Mouse (Mus musculus) liver, embryonic 12.5 days (tissue): ENCODE measurements around the gene Tvp23a. TPM values are rescaled to one million over a fixed set of nuclear protein-coding genes. Genes with fewer than 3 reads are reported as not detected.

Experiments
- ATAC-seq: fragments of 200-750 bp; cut with Nextera tagmentation; 2 replicates; pipeline ENCODE4 v1.8.0; 2017; ENCODE audit warnings: moderate number of reproducible peaks, mild to moderate bottlenecking, moderate library complexity
- H3K27ac ChIP-seq: fragments of 300-500 bp; sonication (generic); 2 replicates; pipeline ENCODE4 v1.5.1; 2016; ENCODE audit warnings: mild to moderate bottlenecking
- H3K27me3 ChIP-seq: fragments of 300-500 bp; sonication (generic); replicated peaks from 2 replicates; pipeline ENCODE4 v1.6.1; 2016; ENCODE audit warnings: mild to moderate bottlenecking, moderate library complexity
- H3K36me3 ChIP-seq: fragments of 300-500 bp; sonication (generic); 2 replicates; pipeline ENCODE4 v1.6.1; 2016; ENCODE audit warnings: mild to moderate bottlenecking, moderate library complexity
- H3K4me1 ChIP-seq: fragments of 300-500 bp; sonication (generic); 2 replicates; pipeline ENCODE4 v1.6.1; 2016
- H3K4me2 ChIP-seq: fragments of 300-500 bp; sonication (generic); 2 replicates; pipeline ENCODE4 v1.6.1; 2016; ENCODE audit warnings: mild to moderate bottlenecking, moderate library complexity
- H3K4me3 ChIP-seq: fragments of 300-500 bp; sonication (generic); 2 replicates; pipeline ENCODE4 v1.5.1; 2016; ENCODE audit warnings: mild to moderate bottlenecking, moderate library complexity
- H3K9ac ChIP-seq: fragments of 300-500 bp; sonication (generic); 2 replicates; pipeline ENCODE4 v1.6.1; 2016; ENCODE audit warnings: mild to moderate bottlenecking, moderate library complexity
- H3K9me3 ChIP-seq: fragments of 300-500 bp; sonication (generic); replicated peaks from 2 replicates; pipeline ENCODE4 v1.6.1; 2016; ENCODE audit warnings: mild to moderate bottlenecking, moderate library complexity
- WGBS: fragments of 180-500 bp; shearing (Covaris S2); methylation state at CpG from one replicate; pipeline ENCODE4 v1.1.7; 2016; ENCODE audit not compliant: insufficient replicate concordance; 5-methylcytosine and 5-hydroxymethylcytosine counted together
- polyA plus RNA-seq: library from polyadenylated mRNA; unstranded; fragments of >200 nt; fragmentation: Nextera tagmentation; extraction: Ambion mirVana; gene quantifications from 2 replicates; pipeline ENCODE4 v1.2.1, GENCODE M21; 2016

The Tvp23a gene
- polyA plus RNA-seq, 1 experiment from 2014 or later, result 1.7 TPM

DNA sequence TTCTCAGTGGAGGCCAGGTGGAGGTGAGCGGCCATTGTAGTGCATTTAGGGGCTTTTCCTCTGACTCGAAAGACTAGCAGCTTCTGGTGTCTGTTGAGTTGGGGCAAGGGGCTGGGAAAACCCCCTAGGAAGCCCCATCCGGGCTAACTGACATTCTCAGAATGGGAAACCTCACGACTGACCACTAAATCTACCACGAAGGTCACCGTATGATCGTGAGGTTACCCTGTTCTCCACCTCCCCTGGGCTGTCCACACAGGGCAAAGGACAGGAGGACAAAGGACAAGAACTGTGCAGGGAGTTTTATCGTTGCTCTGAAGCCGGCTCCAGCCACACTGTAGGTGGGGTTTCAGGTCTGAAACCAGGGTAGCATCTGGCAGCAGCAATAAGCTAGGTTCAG is 1.8 kb upstream of the Tvp23a start:
- ATAC-seq, result peak; percentile 53
- H3K9me3 ChIP-seq, result no peaks in the 10 kb centered on the region
- no peak overlapping the region for H3K4me2 ChIP-seq
- no peaks in the 10 kb centered on the region for H3K36me3 ChIP-seq
- H3K9ac ChIP-seq, result no peak overlapping the region
- no peaks in the 10 kb centered on the region for H3K27me3 ChIP-seq
- 39% methylated on average over 9 of the region's 9 CpGs for WGBS
- H3K27ac ChIP-seq, result no peak overlapping the region
- H3K4me3 ChIP-seq, result no peak overlapping the region
- no peaks in the 10 kb centered on the region for H3K4me1 ChIP-seq

DNA sequence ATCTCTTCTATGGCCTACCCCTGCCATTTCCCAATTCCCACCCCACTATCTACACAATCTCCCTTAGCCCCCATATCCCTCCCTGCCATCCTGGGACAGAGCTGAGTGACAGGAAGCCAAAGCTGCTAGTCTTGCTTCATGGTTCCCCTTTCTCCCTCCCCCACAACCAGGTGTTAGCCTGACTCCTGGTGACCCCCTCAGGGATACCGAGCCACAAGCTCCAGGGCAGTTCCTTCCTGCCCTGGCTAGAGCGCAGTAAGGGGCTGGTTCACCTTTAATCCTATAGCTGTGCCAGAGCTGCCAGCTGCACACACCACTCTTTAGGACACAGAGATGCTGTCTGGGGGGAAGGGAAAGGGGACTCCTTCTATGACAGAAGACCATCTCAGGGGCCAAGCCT is 619 bp upstream of the Tvp23a start:
- Histone ChIP-seq H3K4me3 (no peak overlapping the region), H3K27me3 (no peaks in the 10 kb centered on the region), H3K36me3 (no peaks in the 10 kb centered on the region), H3K27ac (no peak overlapping the region), H3K4me1 (no peaks in the 10 kb centered on the region), H3K9ac (no peak overlapping the region), H3K9me3 (no peaks in the 10 kb centered on the region), H3K4me2 (peak overlapping the region; percentile 41)
- no peak; the same call in 1 of the 2 replicates for ATAC-seq
- 28% methylated on average over 2 of the region's 2 CpGs for WGBS

DNA sequence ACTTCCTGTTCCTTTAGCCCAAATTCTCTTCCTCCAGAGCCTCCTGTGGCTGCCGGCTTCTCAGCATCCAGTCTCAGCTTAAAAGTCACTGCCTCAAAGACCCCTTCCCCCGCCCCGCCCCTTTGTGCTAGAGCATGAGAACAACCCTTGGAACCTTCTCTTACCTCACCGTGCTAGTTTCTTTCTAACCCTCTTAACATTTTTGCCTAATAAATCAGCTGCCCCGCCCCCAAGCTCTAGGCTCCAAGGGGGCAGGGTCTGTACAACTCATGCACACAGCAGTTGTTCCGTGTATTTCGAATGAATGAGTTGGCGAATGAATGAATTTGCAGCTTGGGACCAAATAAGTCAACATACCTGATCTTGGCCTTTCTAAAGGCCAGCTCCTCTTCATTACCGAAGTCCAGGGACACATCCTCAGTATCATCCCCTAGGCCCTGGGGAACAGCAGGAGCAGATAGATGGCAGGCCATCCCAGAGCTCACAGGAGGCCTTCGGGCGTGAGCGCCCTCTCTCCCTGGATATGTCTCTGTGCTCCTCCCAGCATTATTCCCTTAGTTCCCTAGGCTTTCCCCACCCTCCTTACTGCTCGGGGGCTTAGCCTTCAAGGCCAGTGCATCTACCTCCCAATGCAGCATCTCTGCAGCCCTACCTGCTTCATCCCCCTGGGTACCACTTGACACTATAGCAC is 444 bp downstream of the Tvp23a start:
- Histone ChIP-seq H3K27ac (no peak overlapping the region), H3K27me3 (no peaks in the 10 kb centered on the region), H3K4me3 (peak overlapping the region; percentile 28), H3K9me3 (no peaks in the 10 kb centered on the region), H3K36me3 (no peaks in the 10 kb centered on the region), H3K4me1 (no peaks in the 10 kb centered on the region), H3K9ac (no peak overlapping the region), H3K4me2 (peak overlapping the region; percentile 41)
- 44% methylated on average over 13 of the region's 13 CpGs for WGBS
- ATAC-seq, result no peak

DNA sequence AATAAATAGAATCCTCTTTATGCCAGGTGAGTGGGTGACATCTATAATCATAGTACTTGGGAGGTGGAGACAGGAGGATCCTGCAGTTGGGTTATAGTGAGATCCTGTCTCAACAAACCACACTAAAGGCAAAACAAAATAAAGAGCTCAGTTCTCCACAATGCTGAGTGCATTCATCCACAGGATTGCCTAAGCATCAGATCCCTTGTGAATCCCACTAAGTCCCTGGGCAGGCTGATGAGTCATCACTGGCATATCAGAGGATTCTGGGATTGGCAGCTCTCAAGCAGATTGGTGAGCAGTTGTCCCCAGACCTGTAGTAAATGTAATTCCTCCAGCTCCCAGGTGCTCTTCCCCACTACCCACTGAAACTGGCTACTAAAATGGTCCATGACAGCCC is 3.4 kb downstream of the Tvp23a start:
- ATAC-seq, result no peak
- Histone ChIP-seq H3K4me2 (no peak overlapping the region), H3K9me3 (no peaks in the 10 kb centered on the region), H3K4me1 (no peaks in the 10 kb centered on the region), H3K4me3 (no peak overlapping the region), H3K27me3 (no peaks in the 10 kb centered on the region), H3K27ac (no peak overlapping the region), H3K36me3 (no peaks in the 10 kb centered on the region), H3K9ac (no peak overlapping the region)

DNA sequence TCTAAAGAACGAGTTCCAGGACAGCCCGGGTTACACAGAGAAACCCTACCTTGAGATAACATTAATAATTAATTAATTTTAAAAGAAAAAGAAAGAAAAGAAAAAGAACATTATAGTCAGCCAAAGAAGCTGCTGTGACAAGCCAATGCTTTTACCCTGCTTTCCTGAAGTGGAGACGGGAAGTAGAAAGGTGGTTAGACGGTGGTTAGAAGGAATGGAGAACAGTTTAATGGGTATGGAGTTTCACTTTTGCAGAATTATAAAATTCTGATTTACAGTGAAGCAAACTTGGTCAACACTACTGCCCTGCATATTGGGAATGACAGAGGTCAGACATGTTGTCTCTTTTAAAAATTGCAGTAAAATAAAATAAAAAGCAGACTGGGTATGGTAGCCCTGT is 5.4 kb downstream of the Tvp23a start:
- WGBS, result 69% methylated on average over 4 of the region's 4 CpGs
- Histone ChIP-seq H3K9ac (no peak overlapping the region), H3K27me3 (no peaks in the 10 kb centered on the region), H3K27ac (no peak overlapping the region), H3K36me3 (no peaks in the 10 kb centered on the region), H3K9me3 (no peaks in the 10 kb centered on the region), H3K4me3 (no peak overlapping the region), H3K4me2 (no peak overlapping the region), H3K4me1 (no peaks in the 10 kb centered on the region)
- no peak for ATAC-seq

DNA sequence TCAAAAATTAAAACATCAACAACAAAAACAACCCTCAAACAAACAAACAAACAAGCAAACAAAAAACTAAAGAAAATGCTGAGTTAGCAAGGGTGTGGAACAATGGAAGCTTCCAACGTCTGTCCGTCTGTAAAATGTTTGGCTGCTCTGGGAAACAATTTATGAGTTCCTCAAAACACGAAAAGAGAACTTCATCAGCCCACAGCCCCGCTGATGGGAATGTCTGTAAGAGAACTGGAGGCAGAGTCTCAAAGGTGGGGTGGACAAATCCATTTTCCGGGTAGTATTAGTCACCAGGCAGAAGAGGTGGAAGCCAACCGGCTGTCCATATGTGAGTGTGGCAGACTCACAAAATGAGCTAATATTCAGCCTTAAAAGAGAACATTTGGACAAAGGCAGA is 5.8 kb downstream of the Tvp23a start:
- Histone ChIP-seq H3K4me2 (no peak overlapping the region), H3K4me3 (no peak overlapping the region), H3K4me1 (no peaks in the 10 kb centered on the region), H3K27ac (no peak overlapping the region), H3K36me3 (no peaks in the 10 kb centered on the region), H3K9ac (no peak overlapping the region), H3K27me3 (no peaks in the 10 kb centered on the region), H3K9me3 (no peaks in the 10 kb centered on the region)
- 51% methylated on average over 6 of the region's 6 CpGs for WGBS
- no peak for ATAC-seq

DNA sequence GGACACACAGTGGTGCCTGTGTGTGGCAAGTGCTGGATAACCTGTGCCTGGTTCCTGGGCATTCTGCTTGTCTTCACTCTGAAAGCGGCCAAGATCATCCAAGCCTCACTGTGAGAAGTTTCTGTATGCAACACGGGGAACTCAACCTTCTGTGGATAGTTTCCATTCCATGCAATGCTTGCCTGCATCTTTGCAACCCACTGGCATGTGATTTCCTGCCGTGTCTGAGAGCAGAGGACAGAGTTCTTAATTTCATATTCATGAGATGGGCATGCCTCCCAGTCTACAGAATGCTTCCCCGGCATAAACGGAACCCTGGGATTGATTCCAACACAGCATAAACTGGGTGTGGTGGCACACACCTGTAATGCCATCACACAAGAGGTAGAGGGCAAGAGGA is 9.1 kb downstream of the Tvp23a start:
- Histone ChIP-seq H3K27me3 (no peaks in the 10 kb centered on the region), H3K9ac (no peak overlapping the region), H3K4me3 (no peak overlapping the region), H3K27ac (no peak overlapping the region), H3K9me3 (no peaks in the 10 kb centered on the region), H3K4me2 (no peak overlapping the region), H3K4me1 (0 out of 2 replicates have a peak, but pooled peaks cover 4% of the 10 kb centered on the region), H3K36me3 (no peaks in the 10 kb centered on the region)
- no peak for ATAC-seq
- WGBS, result 74% methylated on average over 5 of the region's 5 CpGs

DNA sequence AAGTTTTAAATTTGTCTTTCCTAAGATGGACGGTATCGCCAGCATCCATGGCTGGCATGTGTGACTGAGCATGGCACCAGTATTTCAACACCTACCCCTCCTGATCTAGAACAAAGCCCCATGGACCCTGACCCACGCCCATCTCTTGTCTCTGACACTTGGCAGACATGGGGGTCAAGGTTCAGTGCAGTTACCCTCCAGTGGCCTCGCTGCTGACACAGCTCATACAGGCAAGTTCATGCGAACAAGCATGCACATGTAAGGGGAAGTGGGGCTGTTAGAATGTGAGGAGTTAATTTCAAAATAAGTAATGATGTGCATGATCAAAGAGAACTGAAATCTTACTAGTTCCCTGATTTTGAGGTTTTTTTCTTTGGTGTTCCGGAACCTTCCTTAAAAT is 11.0 kb downstream of the Tvp23a start:
- Histone ChIP-seq H3K9ac (no peak overlapping the region), H3K36me3 (no peaks in the 10 kb centered on the region), H3K27ac (no peak overlapping the region), H3K9me3 (no peaks in the 10 kb centered on the region), H3K27me3 (no peaks in the 10 kb centered on the region), H3K4me3 (no peak overlapping the region), H3K4me1 (0 out of 2 replicates have a peak, but pooled peaks cover 4% of the 10 kb centered on the region), H3K4me2 (no peak overlapping the region)
- 68% methylated on average over 6 of the region's 6 CpGs for WGBS
- ATAC-seq, result no peak

DNA sequence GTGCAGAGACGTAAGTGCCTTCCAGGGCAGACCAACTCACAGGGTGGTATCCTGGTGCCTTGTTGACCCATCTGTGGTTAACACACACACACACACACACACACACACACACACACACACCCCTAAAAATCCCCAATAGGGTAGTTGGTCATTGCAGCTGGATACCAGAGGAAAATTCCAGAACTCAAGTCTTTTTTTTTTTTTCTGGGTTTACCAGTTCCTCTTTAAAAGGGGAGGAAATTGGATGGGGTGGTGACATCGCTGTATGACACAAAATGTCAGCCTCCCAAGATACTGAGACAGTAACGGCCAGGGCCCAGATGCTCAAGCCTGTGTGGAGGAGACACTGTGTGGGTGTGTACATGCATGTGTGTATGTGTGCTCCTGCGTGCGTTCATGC is 13.8 kb downstream of the Tvp23a start:
- Histone ChIP-seq H3K36me3 (no peaks in the 10 kb centered on the region), H3K27me3 (no peaks in the 10 kb centered on the region), H3K4me2 (no peak overlapping the region), H3K9me3 (no peaks in the 10 kb centered on the region), H3K9ac (no peak overlapping the region), H3K27ac (no peak overlapping the region), H3K4me1 (0 out of 2 replicates have a peak, but pooled peaks cover 4% of the 10 kb centered on the region), H3K4me3 (no peak overlapping the region)
- no peak for ATAC-seq
- WGBS, result 60% methylated on average over 5 of the region's 5 CpGs

DNA sequence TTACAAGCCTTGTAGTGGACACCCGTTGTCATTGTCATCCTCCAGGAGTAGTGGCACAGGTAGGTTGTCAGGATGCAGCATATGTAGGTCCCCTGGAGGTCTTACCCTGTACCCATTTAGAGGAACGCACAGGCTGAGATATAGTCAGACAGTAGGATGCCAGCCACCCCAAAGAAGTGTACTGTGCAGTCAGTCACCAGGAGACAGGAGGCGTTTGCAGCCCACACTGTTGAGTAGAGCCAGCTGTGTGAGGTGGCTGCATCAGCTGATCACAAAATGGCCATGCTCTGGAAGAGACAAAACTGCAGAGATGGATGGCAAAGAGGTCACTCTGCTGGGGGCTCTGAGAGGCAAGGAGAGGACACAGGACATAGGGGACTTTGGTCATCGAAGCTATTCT is 14.8 kb downstream of the Tvp23a start:
- Histone ChIP-seq H3K9ac (no peak overlapping the region), H3K36me3 (no peaks in the 10 kb centered on the region), H3K4me3 (no peak overlapping the region), H3K4me1 (0 out of 2 replicates have a peak, but pooled peaks cover 4% of the 10 kb centered on the region), H3K27ac (no peak overlapping the region), H3K27me3 (no peaks in the 10 kb centered on the region), H3K4me2 (no peak overlapping the region), H3K9me3 (no peaks in the 10 kb centered on the region)
- 64% methylated on average over 4 of the region's 4 CpGs for WGBS
- no peak for ATAC-seq

DNA sequence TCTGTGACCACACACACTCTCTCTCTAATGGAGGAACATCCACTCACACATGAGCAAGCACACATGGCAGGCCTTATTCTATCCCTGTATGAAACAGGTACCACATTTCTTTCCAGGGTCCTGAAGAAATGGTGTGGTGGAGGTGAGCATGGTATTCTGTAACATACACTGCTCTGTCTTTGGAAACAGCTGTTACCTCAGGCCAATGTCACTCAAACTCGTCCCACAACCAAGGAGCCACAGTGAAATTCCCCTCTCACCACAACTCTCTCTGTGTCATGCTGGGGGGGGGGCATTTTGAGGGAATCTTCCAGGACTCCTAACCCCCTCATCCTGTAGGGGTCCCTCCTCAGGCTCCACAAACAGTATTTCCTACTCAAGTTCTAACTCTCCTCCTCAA is 15.3 kb downstream of the Tvp23a start:
- Histone ChIP-seq H3K4me2 (no peak overlapping the region), H3K27me3 (no peaks in the 10 kb centered on the region), H3K27ac (no peak overlapping the region), H3K9ac (no peak overlapping the region), H3K9me3 (no peaks in the 10 kb centered on the region), H3K36me3 (peaks cover 2% of the 10 kb centered on the region; the same call in 1 of the 2 replicates), H3K4me1 (0 out of 2 replicates have a peak, but pooled peaks cover 4% of the 10 kb centered on the region), H3K4me3 (no peak overlapping the region)
- 37% methylated on average over 1 of the region's 1 CpGs for WGBS
- ATAC-seq, result no peak

DNA sequence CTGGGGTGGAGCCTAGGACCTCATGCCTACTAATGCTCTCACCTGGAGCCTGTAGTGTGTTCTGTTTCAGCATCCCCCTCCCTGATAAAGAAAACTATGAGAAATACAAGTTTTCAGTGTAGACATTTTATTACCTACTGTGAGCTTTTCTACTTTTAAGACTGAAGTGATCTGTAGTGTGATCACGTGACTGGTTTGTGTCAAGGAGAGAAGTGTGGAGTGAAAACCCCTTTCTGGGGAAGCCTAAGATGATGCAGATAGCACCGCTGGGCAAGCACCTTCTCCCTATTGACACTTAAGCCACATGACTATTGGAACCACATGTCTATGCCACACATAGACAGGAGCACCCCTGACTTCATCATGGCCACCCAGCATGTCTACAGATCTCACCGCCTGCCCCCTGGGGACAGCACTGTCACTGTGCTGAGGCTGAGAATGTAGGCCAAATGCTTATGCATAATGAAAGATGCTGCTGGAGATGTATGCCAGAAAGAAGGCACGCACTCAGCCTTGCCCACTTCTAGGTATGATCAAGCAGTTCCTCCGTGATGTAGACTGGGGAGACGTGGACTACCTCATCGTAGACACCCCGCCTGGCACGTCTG is 26.6 kb downstream of the Tvp23a start:
- ATAC-seq, result no peak
- H3K4me2 ChIP-seq, result no peak overlapping the region
- H3K36me3 ChIP-seq, result peaks cover 98% of the 10 kb centered on the region
- H3K27ac ChIP-seq, result no peak overlapping the region
- no peak overlapping the region for H3K9ac ChIP-seq
- H3K4me1 ChIP-seq, result no peaks in the 10 kb centered on the region
- no peak overlapping the region for H3K4me3 ChIP-seq
- no peaks in the 10 kb centered on the region for H3K27me3 ChIP-seq
- WGBS, result 91% methylated on average over 9 of the region's 9 CpGs
- no peaks in the 10 kb centered on the region for H3K9me3 ChIP-seq
